Mouse (Mus musculus) embryonic fibroblast, embryonic 13.5 days (primary cell): Measurements from ENCODE around the gene Nme8.

ENCODE experiments used
- CTCF ChIP-seq: IDR thresholded peaks from 2 replicates; pipeline ENCODE4 v1.5.1; 2011; ENCODE audit warnings: mild to moderate bottlenecking, control low read depth, low read length, moderate library complexity, borderline replicate concordance; ENCODE audit not compliant: insufficient read depth
- POLR2A ChIP-seq: IDR thresholded peaks from 2 replicates; pipeline ENCODE4 v1.6.1; 2011; ENCODE audit warnings: low read depth, mild to moderate bottlenecking, control low read depth, low read length, moderate library complexity

DNA sequence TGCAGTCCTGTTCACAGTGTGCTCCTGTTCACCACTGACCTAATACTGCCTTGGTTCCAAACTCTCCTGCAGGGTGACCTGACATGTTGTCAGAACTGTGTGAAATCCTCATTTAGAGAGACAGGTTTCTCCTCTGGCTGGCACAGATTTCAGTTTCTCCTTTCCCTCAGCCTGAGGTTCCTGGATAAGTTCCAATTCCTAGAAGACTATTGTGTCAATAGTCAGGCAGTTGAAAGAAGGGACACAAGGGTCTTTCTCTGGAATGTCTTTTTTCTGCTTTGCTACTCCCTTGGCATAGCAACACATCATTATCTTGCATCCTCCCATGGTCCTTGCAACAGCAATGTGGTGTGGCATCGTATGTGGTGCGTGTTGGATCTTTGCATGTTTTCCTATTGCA, 19.6 kb upstream of the Nme8 start:
- no peak for TF ChIP-seq CTCF
- no peak for TF ChIP-seq POLR2A
